ENCODE assay signal across 30 mouse cellular contexts in genomic region chr3:82052029-82052428, GRCm38 (mm10). TPM values are rescaled to one million over a fixed set of nuclear protein-coding genes. Genes with fewer than 3 reads are reported as not detected.
DNase-seq lines count a peak whose midpoint lies in the region; ATAC-seq and TF ChIP-seq lines count a peak whose summit lies in the region.
"Had no signal": no experiment of that assay in that cellular context is flagged by ENCODE, and none has a peak within 500 bp of the region (broad histone marks: within the 10 kb centered on the region; RNA-seq: fewer than 3 reads in every experiment).

No protein-coding gene starts in this region.

- no peaks in the 10 kb centered on the region for H3K27me3 ChIP-seq in forebrain, embryonic 15.5 days
- H3K27me3 ChIP-seq in forebrain, embryonic 12.5 days, result no peaks in the 10 kb centered on the region
- no peaks in the 10 kb centered on the region for H3K27me3 ChIP-seq in midbrain, embryonic 11.5 days (ENCODE audit: control insufficient read depth, insufficient read depth, low read length)
- no peaks in the 10 kb centered on the region for H3K27me3 ChIP-seq in midbrain, embryonic 15.5 days (replicated peaks)
- H3K27me3 ChIP-seq: embryonic facial prominence, embryonic 15.5 days; liver, embryonic 15.5 days; neural tube, embryonic 12.5 days had no signal

- peak overlapping the region; percentile 46; the same call in 1 of the 2 replicates for H3K27ac ChIP-seq in forebrain, embryonic 15.5 days (replicated peaks)
- no peak overlapping the region for H3K27ac ChIP-seq in forebrain, embryonic 12.5 days
- peak overlapping the region; percentile 36; the same call in 1 of the 2 replicates for H3K27ac ChIP-seq in left cerebral cortex, adult 2 months
- no peak overlapping the region for H3K27ac ChIP-seq in midbrain, embryonic 11.5 days (ENCODE audit: low read depth, low read length)
- H3K27ac ChIP-seq in midbrain, embryonic 15.5 days, result no peak overlapping the region
- H3K27ac ChIP-seq: embryonic facial prominence, embryonic 10.5 days; embryonic facial prominence, embryonic 15.5 days; gastrocnemius, adult 2 months; hindbrain, embryonic 14.5 days; kidney, postnatal 0 days; liver, embryonic 15.5 days; midbrain, embryonic 10.5 days; neural tube, embryonic 12.5 days had no signal

- H3K36me3 ChIP-seq in forebrain, embryonic 15.5 days, result no peaks in the 10 kb centered on the region
- H3K36me3 ChIP-seq in forebrain, embryonic 12.5 days (replicated peaks), result no peaks in the 10 kb centered on the region
- no peaks in the 10 kb centered on the region for H3K36me3 ChIP-seq in midbrain, embryonic 11.5 days (ENCODE audit: control insufficient read depth, insufficient read depth, low read length)
- no peaks in the 10 kb centered on the region for H3K36me3 ChIP-seq in midbrain, embryonic 15.5 days (replicated peaks)
- H3K36me3 ChIP-seq: embryonic facial prominence, embryonic 10.5 days; embryonic facial prominence, embryonic 15.5 days; liver, embryonic 15.5 days; midbrain, embryonic 10.5 days; neural tube, embryonic 12.5 days had no signal

- intact Hi-C loops in left cerebral cortex, adult 2 months (cut with DNase I), result no loop called here
- intact Hi-C loops in left cerebral cortex, postnatal 4 days (cut with DNase I), result no loop called here

- no peak overlapping the region for H3K4me2 ChIP-seq in forebrain, embryonic 15.5 days (replicated peaks)
- H3K4me2 ChIP-seq in forebrain, embryonic 12.5 days, result no peak overlapping the region
- H3K4me2 ChIP-seq in midbrain, embryonic 11.5 days, result no peak overlapping the region
- H3K4me2 ChIP-seq in midbrain, embryonic 15.5 days, result no peak overlapping the region
- H3K4me2 ChIP-seq: embryonic facial prominence, embryonic 15.5 days; heart, embryonic 11.5 days; hindbrain, embryonic 14.5 days; liver, embryonic 15.5 days; neural tube, embryonic 12.5 days had no signal

- 36% methylated on average over 2 of the region's 2 CpGs for WGBS in forebrain, embryonic 15.5 days
- 52% methylated on average over 2 of the region's 2 CpGs for WGBS in forebrain, embryonic 12.5 days
- WGBS in midbrain, embryonic 11.5 days, result 53% methylated on average over 2 of the region's 2 CpGs
- 34% methylated on average over 2 of the region's 2 CpGs for WGBS in midbrain, embryonic 15.5 days

- no peak for TF ChIP-seq CTCF in left cerebral cortex, adult 2 months (IDR thresholded peaks at IDR 0.05)

- ATAC-seq in forebrain, embryonic 15.5 days (replicated peaks), result no peak; the same call in 1 of the 2 replicates
- no peak for ATAC-seq in forebrain, embryonic 12.5 days (ENCODE audit: low FRiP score)
- ATAC-seq in midbrain, embryonic 11.5 days (ENCODE audit: low FRiP score), result no peak
- no peak for ATAC-seq in midbrain, embryonic 15.5 days (replicated peaks)
- ATAC-seq: Patski had no signal

- no peak overlapping the region for H3K9ac ChIP-seq in forebrain, embryonic 15.5 days (replicated peaks)
- no peak overlapping the region for H3K9ac ChIP-seq in forebrain, embryonic 12.5 days
- no peak overlapping the region for H3K9ac ChIP-seq in midbrain, embryonic 11.5 days (ENCODE audit: low read length)
- no peak overlapping the region for H3K9ac ChIP-seq in midbrain, embryonic 15.5 days
- H3K9ac ChIP-seq: embryonic facial prominence, embryonic 15.5 days; hindbrain, embryonic 14.5 days; liver, embryonic 15.5 days; neural tube, embryonic 12.5 days had no signal

- no peak overlapping the region for H3K4me3 ChIP-seq in forebrain, embryonic 15.5 days
- no peak overlapping the region for H3K4me3 ChIP-seq in forebrain, embryonic 12.5 days (replicated peaks)
- H3K4me3 ChIP-seq in left cerebral cortex, adult 2 months, result no peak overlapping the region
- H3K4me3 ChIP-seq in midbrain, embryonic 11.5 days (ENCODE audit: low read depth, low read length), result no peak overlapping the region
- H3K4me3 ChIP-seq in midbrain, embryonic 15.5 days, result no peak overlapping the region
- H3K4me3 ChIP-seq: embryonic facial prominence, embryonic 10.5 days; embryonic facial prominence, embryonic 15.5 days; gastrocnemius, adult 2 months; liver, embryonic 15.5 days; midbrain, embryonic 10.5 days; myocyte; neural tube, embryonic 12.5 days had no signal

- no peaks in the 10 kb centered on the region for H3K9me3 ChIP-seq in forebrain, embryonic 15.5 days
- H3K9me3 ChIP-seq in forebrain, embryonic 12.5 days, result no peaks in the 10 kb centered on the region
- no peaks in the 10 kb centered on the region for H3K9me3 ChIP-seq in midbrain, embryonic 11.5 days (ENCODE audit: control insufficient read depth, low read length)
- no peaks in the 10 kb centered on the region for H3K9me3 ChIP-seq in midbrain, embryonic 15.5 days
- H3K9me3 ChIP-seq: embryonic facial prominence, embryonic 10.5 days; embryonic facial prominence, embryonic 15.5 days; liver, embryonic 15.5 days; midbrain, embryonic 10.5 days; neural tube, embryonic 12.5 days had no signal

- no peak for DNase-seq in left cerebral cortex, adult 2 months (ENCODE audit: extremely low spot score in 1 of 2, low spot score in 2 of 2)
- DNase-seq in left cerebral cortex, postnatal 4 days, result no peak
- DNase-seq in midbrain, embryonic 11.5 days (ENCODE audit: low spot score, missing footprints), result peak; percentile 81
- DNase-seq in spleen, adult 12 weeks (ENCODE audit: low spot score), result no peak
- DNase-seq: adrenal gland, postnatal 10 days; cerebellum, adult 8-10 months; cerebellum, postnatal 25 days; gastrocnemius, adult 2 months; gastrocnemius, postnatal 36 days; heart, adult 18-20 months; heart, postnatal 10 days; kidney, adult 8-10 months; kidney, postnatal 4 days; lung, postnatal 10 days; right cerebral cortex, adult 18-20 months; thymus, postnatal 25 days had no signal

- H3K4me1 ChIP-seq in forebrain, embryonic 15.5 days, result peaks cover 15% of the 10 kb centered on the region
- peaks cover 6% of the 10 kb centered on the region; the same call in 1 of the 2 replicates for H3K4me1 ChIP-seq in forebrain, embryonic 12.5 days
- peaks cover 5% of the 10 kb centered on the region; the same call in 1 of the 2 replicates for H3K4me1 ChIP-seq in midbrain, embryonic 11.5 days (ENCODE audit: control insufficient read depth, insufficient read depth, low read length)
- peaks cover 15% of the 10 kb centered on the region for H3K4me1 ChIP-seq in midbrain, embryonic 15.5 days
- H3K4me1 ChIP-seq: liver, embryonic 15.5 days; neural tube, embryonic 12.5 days had no signal

RNA-seq across cellular contexts. Expression of gene Gucy1b1, which starts 22.5 kb away (rescaled TPM):
- polyA plus RNA-seq in forebrain, embryonic 15.5 days (2015; fragmentation: Nextera tagmentation; extraction: Ambion mirVana), result 50.7 and 60.4 TPM in 2 replicates
- polyA plus RNA-seq in forebrain, embryonic 12.5 days (2016; fragmentation: Nextera tagmentation; extraction: Ambion mirVana), result 12.1 and 12.6 TPM in 2 replicates
- 100 to 1,000 TPM; 160 to 163 TPM for total RNA-seq in left cerebral cortex, adult 2 months (2021)
- total RNA-seq in left cerebral cortex, postnatal 4 days (2021), result 100 to 1,000 TPM; 143 to 157 TPM
- polyA plus RNA-seq in midbrain, embryonic 11.5 days (2014; fragmentation: Nextera tagmentation; extraction: Ambion mirVana), result 8.4 and 9.7 TPM in 2 replicates
- polyA plus RNA-seq in midbrain, embryonic 15.5 days (2015; fragmentation: Nextera tagmentation; extraction: Ambion mirVana), result 42.9 and 47.1 TPM in 2 replicates
- total RNA-seq: MEL had no signal
- polyA plus RNA-seq: myocyte, Patski had no signal

Comparison
In these comparisons a context has a peak if more than half of its experiments do, and no peak if none do; other contexts are left out.
1. H3K27ac ChIP-seq: peak in forebrain, embryonic 15.5 days (single experiment) and left cerebral cortex, adult 2 months (single experiment); none in forebrain, embryonic 12.5 days (single experiment), midbrain, embryonic 11.5 days (single experiment) and midbrain, embryonic 15.5 days (single experiment).